9 mouse cellular contexts compared by ENCODE assay signal in genomic region chr17:18882436-18882835, GRCm38 (mm10). TPM values are rescaled to one million over a fixed set of nuclear protein-coding genes. Genes with fewer than 3 reads are reported as not detected.
"Had no signal": no experiment of that assay in that cellular context is flagged by ENCODE, and none has a peak within 500 bp of the region (broad histone marks: within the 10 kb centered on the region; RNA-seq: fewer than 3 reads in every experiment).

No protein-coding gene starts in this region.

RNA-seq across cellular contexts. Expression of gene Vmn2r97, which starts 31.7 kb away (rescaled TPM):
- polyA plus RNA-seq: neural tube, embryonic 12.5 days; neural tube, embryonic 14.5 days; small intestine, adult 2 months; spleen, adult 2 months; stomach, embryonic 15.5 days; stomach, postnatal 0 days; testis, adult 2 months; thymus, adult 2 months; urinary bladder, adult 2 months had no signal
